Mouse (Mus musculus) layer of hippocampus, adult 11-12 months (tissue): ENCODE data around the gene Zfp513.

Experiments used
- DNase-seq: peaks from one replicate; pipeline ENCODE4 v3.0.0; 2022; ENCODE audit warnings: low spot score

Zfp513 gene

GRCm38 (mm10) chr5:31199893-31200292, 2.2 kb downstream of the Zfp513 start:
- no peak for DNase-seq

- no peak for DNase-seq
Measured at GRCm38 (mm10) chr5:31199321-31199892, 2.7 kb downstream of the Zfp513 start.

- no peak for DNase-seq
Measured at GRCm38 (mm10) chr5:31198616-31199320, 3.3 kb downstream of the Zfp513 start.

- no peak for DNase-seq
Measured at GRCm38 (mm10) chr5:31198170-31198569, 3.9 kb downstream of the Zfp513 start.

GRCm38 (mm10) chr5:31197072-31197471, 5.0 kb downstream of the Zfp513 start:
- DNase-seq, result no peak

- no peak for DNase-seq
Measured at GRCm38 (mm10) chr5:31196207-31196606, 5.9 kb downstream of the Zfp513 start.

GRCm38 (mm10) chr5:31195671-31196070, 6.4 kb downstream of the Zfp513 start:
- DNase-seq, result no peak

GRCm38 (mm10) chr5:31194486-31195485, 7.3 kb downstream of the Zfp513 start:
- DNase-seq, result no peak

- DNase-seq, result no peak
Measured at GRCm38 (mm10) chr5:31193631-31194281, 8.3 kb downstream of the Zfp513 start.

- DNase-seq, result peak; percentile 99
Measured at GRCm38 (mm10) chr5:31192939-31193630, 9.0 kb downstream of the Zfp513 start, which contains the start of the genes Snx17 and Eif2b4. Gene Snx17 (plus strand): TSS chr5:31193227. Gene Eif2b4 (minus strand): TSS chr5:31193430.

- DNase-seq, result no peak
Measured at GRCm38 (mm10) chr5:31192045-31192938, 9.8 kb downstream of the Zfp513 start.

GRCm38 (mm10) chr5:31190201-31190600, 11.9 kb downstream of the Zfp513 start:
- no peak for DNase-seq

- DNase-seq, result no peak
Measured at GRCm38 (mm10) chr5:31188223-31188840, 13.8 kb downstream of the Zfp513 start.

- no peak for DNase-seq
Measured at GRCm38 (mm10) chr5:31183678-31184077, 18.4 kb downstream of the Zfp513 start.

- no peak for DNase-seq
Measured at GRCm38 (mm10) chr5:31181183-31181770, 20.8 kb downstream of the Zfp513 start.

- peak; percentile 97 for DNase-seq
Measured at GRCm38 (mm10) chr5:31179766-31180630, 22.1 kb downstream of the Zfp513 start, which contains the start of the genes Gm29609 and Gtf3c2. Gene Gm29609 (minus strand): TSS chr5:31179911. Gene Gtf3c2 (minus strand): TSS chr5:31180144.

- no peak for DNase-seq
Measured at GRCm38 (mm10) chr5:31179301-31179765, 22.8 kb downstream of the Zfp513 start.

- no peak for DNase-seq
Measured at GRCm38 (mm10) chr5:31168630-31169029, 33.5 kb downstream of the Zfp513 start.
